Mouse (Mus musculus) testis, adult 2 months (tissue): ENCODE measurements around the gene Barhl2.

Experiments used
- CTCF ChIP-seq: fragments of 200-500 bp; IDR thresholded peaks from 2 replicates; pipeline ENCODE4 v1.5.1; 2012; ENCODE audit warnings: low read depth, mild to moderate bottlenecking, inconsistent platforms, low read length, moderate library complexity; ENCODE audit not compliant: control insufficient read depth, insufficient read depth, insufficient replicate concordance
- POLR2A ChIP-seq: fragments of 200-500 bp; IDR thresholded peaks from 2 replicates; pipeline ENCODE4 v1.6.1; 2012; ENCODE audit warnings: low read depth, mild to moderate bottlenecking, inconsistent platforms, low read length, moderate library complexity; ENCODE audit not compliant: control insufficient read depth

GRCm38 (mm10) chr5:106460001-106460511 lies 2.1 kb upstream of the Barhl2 start:
- TF ChIP-seq CTCF (no peak), POLR2A (0 out of 2 replicates have a peak, but pooled peaks have one; percentile 16)
